Mouse (Mus musculus) heart, embryonic 11.5 days (tissue): ENCODE measurements around the gene Sh3bp5. TPM values are rescaled to one million over a fixed set of nuclear protein-coding genes. Genes with fewer than 3 reads are reported as not detected.

Experiments used
- ATAC-seq: fragments of 200-750 bp; cut with Nextera tagmentation; replicated peaks from 2 replicates; pipeline ENCODE4 v1.8.0; 2017; ENCODE audit warnings: moderate library complexity; ENCODE audit not compliant: insufficient number of reproducible peaks, low FRiP score, low TSS enrichment
- H3K27ac ChIP-seq: fragments of 300-500 bp; sonication (generic); 2 replicates; pipeline ENCODE4 v1.5.1; 2014; ENCODE audit warnings: mild to moderate bottlenecking, low read depth, low read length
- H3K27me3 ChIP-seq: fragments of 300-500 bp; sonication (generic); 2 replicates; pipeline ENCODE4 v1.6.1; 2014; ENCODE audit warnings: mild to moderate bottlenecking, low read length, mixed read lengths; ENCODE audit not compliant: control insufficient read depth, insufficient read depth
- H3K36me3 ChIP-seq: fragments of 300-500 bp; sonication (generic); 2 replicates; pipeline ENCODE4 v1.6.1; 2014; ENCODE audit warnings: mild to moderate bottlenecking, low read length, moderate library complexity, mixed read lengths; ENCODE audit not compliant: control insufficient read depth, insufficient read depth
- H3K4me1 ChIP-seq: fragments of 300-500 bp; sonication (generic); 2 replicates; pipeline ENCODE4 v1.6.1; 2014; ENCODE audit warnings: low read length; ENCODE audit not compliant: control insufficient read depth, insufficient read depth
- H3K4me2 ChIP-seq: fragments of 300-500 bp; sonication (generic); 2 replicates; pipeline ENCODE4 v1.6.1; 2014; ENCODE audit warnings: mild to moderate bottlenecking, moderate library complexity
- H3K4me3 ChIP-seq: fragments of 300-500 bp; sonication (generic); 2 replicates; pipeline ENCODE4 v1.5.1; 2014; ENCODE audit warnings: low read depth, low read length
- H3K9ac ChIP-seq: fragments of 300-500 bp; sonication (generic); 2 replicates; pipeline ENCODE4 v1.6.1; 2014; ENCODE audit warnings: mild to moderate bottlenecking, low read depth, low read length, moderate library complexity
- H3K9me3 ChIP-seq: fragments of 300-500 bp; sonication (generic); replicated peaks from 2 replicates; pipeline ENCODE4 v1.6.1; 2016; ENCODE audit warnings: low read length; ENCODE audit not compliant: control insufficient read depth
- WGBS: fragments of 180-500 bp; shearing (Covaris S2); extraction: QIAGEN DNeasy Blood & Tissue Kit; methylation state at CpG from one replicate; pipeline ENCODE4 v1.1.7; 2014; ENCODE audit not compliant: insufficient replicate concordance; 5-methylcytosine and 5-hydroxymethylcytosine counted together
- polyA plus RNA-seq: library from polyadenylated mRNA; unstranded; fragments of >200 nt; fragmentation: Nextera tagmentation; extraction: Ambion mirVana; gene quantifications from 2 replicates; pipeline ENCODE4 v1.2.1, GENCODE M21; 2014

Sh3bp5 gene
- polyA plus RNA-seq, 1 experiment from 2014 or later: 10.9 TPM

DNA sequence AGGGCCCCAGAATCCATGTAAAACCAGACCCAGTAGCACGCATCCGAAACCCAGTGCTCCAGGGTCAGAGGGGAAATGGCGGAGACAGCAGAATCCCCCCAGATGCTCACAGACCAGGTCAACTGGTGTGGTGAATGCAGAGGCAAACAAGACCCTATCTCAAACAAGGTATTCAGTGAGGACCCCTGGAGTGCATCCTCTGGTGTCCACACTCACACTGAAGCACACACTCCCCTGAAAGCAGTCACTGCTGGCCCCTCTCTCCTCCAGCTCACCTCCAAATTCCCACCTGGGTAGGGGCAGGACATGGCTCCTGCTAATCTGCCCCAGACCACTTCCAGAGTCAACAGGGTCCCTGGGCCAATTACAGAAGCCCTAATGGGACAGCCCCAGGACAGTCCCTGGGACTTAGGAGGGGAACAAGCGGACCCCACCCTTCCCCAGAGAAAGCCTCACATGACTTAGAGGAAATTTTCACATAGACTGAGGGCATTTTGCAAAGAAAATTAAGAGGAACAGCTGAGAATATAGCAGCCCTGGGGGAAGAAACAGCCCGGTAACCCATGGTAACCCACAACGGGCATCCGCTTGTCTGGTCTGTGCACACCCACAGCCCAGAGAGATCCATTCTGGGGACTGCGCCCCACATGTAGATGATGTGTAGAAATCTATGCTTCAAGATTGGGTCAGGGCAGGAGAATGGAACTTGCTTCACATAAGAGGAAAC, 46.3 kb downstream of the Sh3bp5 start:
- no peak overlapping the region for H3K27ac ChIP-seq
- WGBS: 90% methylated on average over 8 of the region's 8 CpGs
- no peaks in the 10 kb centered on the region for H3K36me3 ChIP-seq
- peaks cover 8% of the 10 kb centered on the region; the same call in 1 of the 2 replicates for H3K27me3 ChIP-seq
- peaks cover 35% of the 10 kb centered on the region for H3K4me1 ChIP-seq
- H3K9ac ChIP-seq: no peak overlapping the region
- H3K4me2 ChIP-seq: no peak overlapping the region
- no peak for ATAC-seq
- H3K4me3 ChIP-seq: no peak overlapping the region
- H3K9me3 ChIP-seq: no peaks in the 10 kb centered on the region

DNA sequence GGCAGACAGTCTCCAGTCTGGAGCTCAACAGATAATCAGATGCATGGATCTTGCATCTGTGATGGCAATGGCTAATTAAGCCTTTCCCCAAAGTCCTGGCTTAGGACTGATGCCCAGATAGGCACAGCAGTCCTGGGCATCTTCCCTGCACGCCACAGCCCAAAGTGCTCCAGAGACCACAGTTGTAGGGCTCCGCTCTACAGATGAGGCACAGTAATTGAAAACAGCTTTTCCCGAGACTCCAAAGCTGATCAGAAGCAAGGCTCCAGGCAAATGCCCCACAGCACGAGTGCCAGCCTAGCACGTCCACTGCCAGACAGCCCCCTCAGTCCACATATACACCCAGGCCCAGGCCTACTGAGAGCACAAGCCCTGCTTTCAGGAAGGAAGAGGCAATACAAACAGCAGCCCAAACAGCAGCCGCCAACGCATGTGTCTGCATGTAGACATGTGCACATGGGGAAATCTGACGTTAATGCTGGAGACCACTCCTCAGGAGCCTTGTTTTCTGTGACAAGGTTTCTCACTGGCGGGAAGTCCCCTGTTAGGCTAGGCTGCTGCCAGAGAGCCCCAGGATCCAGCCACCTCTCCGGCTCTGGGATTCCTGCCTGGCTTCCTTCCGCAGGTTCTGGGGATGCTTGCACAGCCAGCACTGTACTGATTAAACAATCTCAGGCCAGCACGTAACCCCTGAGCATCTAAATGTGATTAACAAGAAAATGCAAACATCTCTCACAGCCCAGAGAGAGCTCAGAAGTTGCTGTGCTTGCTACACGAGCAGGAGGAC, 47.6 kb downstream of the Sh3bp5 start:
- no peak overlapping the region for H3K9ac ChIP-seq
- H3K4me1 ChIP-seq: peaks cover 27% of the 10 kb centered on the region
- no peaks in the 10 kb centered on the region for H3K36me3 ChIP-seq
- no peaks in the 10 kb centered on the region for H3K9me3 ChIP-seq
- H3K4me2 ChIP-seq: no peak overlapping the region
- H3K27me3 ChIP-seq: peaks cover 8% of the 10 kb centered on the region; the same call in 1 of the 2 replicates
- ATAC-seq: no peak
- H3K4me3 ChIP-seq: no peak overlapping the region
- H3K27ac ChIP-seq: no peak overlapping the region
- 74% methylated on average over 13 of the region's 13 CpGs for WGBS

DNA sequence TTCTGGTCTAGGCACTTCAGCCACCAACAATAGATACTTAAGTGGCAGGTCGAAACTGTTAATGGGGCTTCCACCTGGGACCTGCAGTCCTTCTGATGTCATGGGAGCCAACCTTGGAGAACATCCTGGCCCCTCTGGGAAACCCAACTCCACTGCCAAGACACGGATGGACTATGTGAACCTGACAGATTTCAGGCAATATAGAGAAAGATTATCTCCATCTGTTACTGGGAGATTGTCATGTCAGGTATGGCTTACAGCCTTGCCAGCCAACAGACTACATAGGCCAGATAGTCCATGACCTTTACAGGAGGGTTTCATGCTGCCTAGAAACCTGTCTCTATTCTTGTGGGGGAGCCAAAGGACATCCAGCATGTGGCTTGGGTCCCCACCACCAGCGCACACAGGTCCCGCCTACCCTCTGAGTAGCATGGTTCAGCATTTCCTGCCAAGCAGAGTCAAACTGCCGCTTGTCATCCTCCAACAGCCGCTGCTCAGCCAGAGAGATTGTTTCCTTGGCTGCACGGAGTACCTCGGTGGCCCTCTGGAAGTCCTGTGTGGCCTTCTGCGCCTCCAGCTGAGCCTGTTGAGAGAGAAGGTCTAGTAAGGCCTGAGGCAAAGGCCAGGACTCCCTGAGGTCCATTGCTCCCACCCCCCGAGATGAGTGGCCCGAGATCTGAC, 48.4 kb downstream of the Sh3bp5 start:
- Histone ChIP-seq H3K4me1 (peaks cover 22% of the 10 kb centered on the region), H3K9ac (no peak overlapping the region), H3K4me2 (no peak overlapping the region), H3K36me3 (no peaks in the 10 kb centered on the region), H3K27me3 (peaks cover 8% of the 10 kb centered on the region; the same call in 1 of the 2 replicates), H3K27ac (no peak overlapping the region), H3K9me3 (no peaks in the 10 kb centered on the region), H3K4me3 (no peak overlapping the region)
- no peak for ATAC-seq
- 61% methylated on average over 11 of the region's 11 CpGs for WGBS

DNA sequence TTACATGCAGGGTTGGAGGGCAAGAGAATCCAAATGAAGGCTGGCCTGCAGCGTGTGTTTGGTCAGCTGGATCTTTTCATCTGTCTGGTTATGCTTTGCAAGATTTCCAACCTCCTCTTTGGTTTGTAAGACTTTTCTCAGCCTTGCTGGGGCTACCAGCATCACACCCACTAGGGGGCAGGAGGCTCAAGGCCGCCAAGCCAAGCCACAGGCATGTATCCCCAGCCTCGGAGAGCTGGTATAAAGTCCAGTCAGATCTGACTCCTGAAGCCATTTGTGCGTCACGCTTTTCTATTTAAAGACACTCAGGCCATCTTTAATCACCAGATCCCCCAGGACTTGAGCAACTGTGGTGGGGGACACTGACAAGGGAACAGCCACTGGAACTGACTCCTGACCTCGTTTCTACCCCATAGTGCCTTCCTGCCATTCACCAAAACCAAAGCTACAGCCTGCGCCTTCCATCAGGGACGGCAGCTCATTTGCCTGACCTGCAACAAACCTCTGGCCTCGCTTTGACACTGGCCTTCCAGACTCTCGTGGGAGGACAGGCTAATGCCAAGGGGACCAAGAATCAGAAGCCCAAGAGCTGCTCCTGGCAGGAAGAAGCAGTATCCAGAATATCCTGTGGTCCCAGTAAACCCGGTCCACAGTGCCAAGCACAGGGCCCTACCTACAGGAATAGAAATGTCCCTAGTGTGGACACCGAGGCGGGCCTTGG, 49.7 kb downstream of the Sh3bp5 start:
- Histone ChIP-seq H3K27ac (peak overlapping the region; percentile 65), H3K4me2 (peak overlapping the region; percentile 18; the same call in 1 of the 2 replicates), H3K9ac (no peak overlapping the region), H3K4me3 (no peak overlapping the region), H3K27me3 (peaks cover 8% of the 10 kb centered on the region; the same call in 1 of the 2 replicates), H3K36me3 (no peaks in the 10 kb centered on the region), H3K9me3 (no peaks in the 10 kb centered on the region), H3K4me1 (peaks cover 22% of the 10 kb centered on the region)
- peak; percentile 49; the same call in 1 of the 2 replicates for ATAC-seq
- WGBS: 39% methylated on average over 13 of the region's 13 CpGs

DNA sequence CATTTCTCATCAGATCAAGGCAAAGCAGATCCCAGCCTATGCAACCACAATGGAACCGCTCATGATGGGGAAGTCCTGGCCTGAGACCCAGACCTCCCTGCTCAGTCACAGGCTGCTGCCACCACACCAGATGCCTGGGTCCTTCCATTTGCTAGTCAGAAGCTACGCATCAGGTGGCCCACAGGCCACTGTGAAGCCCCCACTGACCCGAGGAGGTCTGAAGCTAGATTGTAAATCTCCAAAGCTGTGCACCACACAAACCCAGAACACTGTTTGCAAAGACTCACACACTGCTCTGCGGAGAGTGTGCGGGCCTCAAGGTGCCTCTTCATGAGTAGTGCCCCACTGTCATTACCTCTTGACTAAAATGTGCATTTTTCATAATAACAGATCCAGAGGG, 50.5 kb downstream of the Sh3bp5 start:
- H3K9me3 ChIP-seq: no peaks in the 10 kb centered on the region
- peaks cover 22% of the 10 kb centered on the region for H3K4me1 ChIP-seq
- H3K9ac ChIP-seq: no peak overlapping the region
- H3K27me3 ChIP-seq: peaks cover 8% of the 10 kb centered on the region; the same call in 1 of the 2 replicates
- ATAC-seq: no peak
- H3K36me3 ChIP-seq: no peaks in the 10 kb centered on the region
- 81% methylated on average over 5 of the region's 5 CpGs for WGBS
- no peak overlapping the region for H3K27ac ChIP-seq
- H3K4me2 ChIP-seq: no peak overlapping the region
- H3K4me3 ChIP-seq: no peak overlapping the region

DNA sequence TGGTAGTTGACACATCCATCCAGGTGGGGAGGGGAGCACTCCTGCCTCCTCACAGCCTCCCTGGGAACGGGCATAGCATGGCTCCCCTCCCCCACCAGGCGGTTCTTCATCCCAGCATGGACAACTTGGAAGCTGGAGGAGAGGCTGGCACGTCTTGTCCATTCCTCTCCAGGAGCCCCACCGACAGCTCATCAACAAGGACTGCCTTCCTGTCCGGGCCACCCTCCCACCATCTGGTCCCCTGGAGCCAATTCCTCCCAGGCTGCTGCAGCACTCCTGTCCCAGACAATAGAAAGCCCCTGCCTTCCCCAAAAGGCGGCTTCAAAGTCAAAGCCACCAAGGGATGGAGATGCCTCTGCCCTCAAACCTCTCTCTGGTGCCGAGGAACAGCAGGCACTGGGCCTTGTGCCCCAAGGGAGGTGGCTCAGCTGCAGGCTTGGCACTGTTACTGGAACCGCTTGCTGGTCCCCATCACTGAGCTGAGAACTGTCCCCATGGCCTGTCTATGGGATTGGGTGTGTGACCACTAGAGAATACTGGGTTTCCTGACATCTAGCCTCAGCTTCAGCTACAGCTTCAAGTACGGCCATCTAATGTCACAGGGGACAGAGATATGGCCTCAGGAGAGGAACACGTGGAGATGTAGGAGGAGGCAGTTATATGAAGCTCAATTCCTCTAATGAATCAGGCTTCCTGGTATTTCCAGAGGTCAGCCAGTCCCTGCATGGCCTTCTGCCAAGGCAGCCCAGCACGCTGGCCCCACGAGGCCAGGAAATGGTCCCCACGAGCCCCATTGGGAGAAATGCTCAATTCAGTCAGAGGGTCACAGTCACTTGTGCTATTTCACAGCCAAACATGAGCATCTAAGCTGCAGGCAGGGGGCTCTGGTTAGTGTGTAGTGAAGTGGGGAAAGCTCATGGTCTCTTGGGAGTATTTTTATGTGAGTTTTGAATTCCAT, 51.2 kb downstream of the Sh3bp5 start:
- peaks cover 22% of the 10 kb centered on the region for H3K4me1 ChIP-seq
- no peak overlapping the region for H3K4me2 ChIP-seq
- no peak overlapping the region for H3K4me3 ChIP-seq
- H3K27ac ChIP-seq: no peak overlapping the region
- no peak for ATAC-seq
- H3K9me3 ChIP-seq: no peaks in the 10 kb centered on the region
- no peaks in the 10 kb centered on the region for H3K36me3 ChIP-seq
- 60% methylated on average over 13 of the region's 13 CpGs for WGBS
- no peak overlapping the region for H3K9ac ChIP-seq
- peaks cover 5% of the 10 kb centered on the region; the same call in 1 of the 2 replicates for H3K27me3 ChIP-seq

DNA sequence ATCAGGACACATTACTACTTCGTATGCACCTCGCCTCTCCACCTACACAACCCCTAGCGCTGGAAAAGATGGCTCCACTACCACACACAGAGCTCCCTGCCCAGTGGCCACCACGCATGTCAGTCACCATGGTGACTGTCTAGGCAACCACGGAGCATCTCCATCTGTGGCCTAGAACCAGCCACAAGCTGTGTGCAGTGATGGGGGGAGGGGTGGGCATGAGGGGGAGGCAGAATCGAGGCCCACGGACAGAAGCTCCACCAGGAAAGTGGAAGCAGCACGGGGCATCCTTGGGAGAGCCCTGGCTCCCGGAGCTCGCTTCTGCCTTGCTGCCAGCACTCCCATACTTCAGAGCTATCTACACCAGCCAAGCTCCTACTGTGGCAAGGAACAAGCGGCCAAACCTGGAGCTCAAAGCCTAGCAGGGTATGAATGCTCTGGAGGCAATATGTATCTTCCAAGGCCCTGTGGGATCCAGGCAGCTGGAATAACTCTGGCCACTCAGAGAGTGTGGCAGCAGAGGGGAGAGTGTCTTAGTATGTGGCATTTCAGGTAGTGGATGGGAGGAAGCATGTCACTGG, 52.3 kb downstream of the Sh3bp5 start:
- H3K27me3 ChIP-seq: peaks cover 5% of the 10 kb centered on the region; the same call in 1 of the 2 replicates
- no peak for ATAC-seq
- H3K27ac ChIP-seq: no peak overlapping the region
- H3K36me3 ChIP-seq: no peaks in the 10 kb centered on the region
- H3K9ac ChIP-seq: no peak overlapping the region
- no peak overlapping the region for H3K4me3 ChIP-seq
- H3K4me1 ChIP-seq: peaks cover 22% of the 10 kb centered on the region
- no peaks in the 10 kb centered on the region for H3K9me3 ChIP-seq
- H3K4me2 ChIP-seq: no peak overlapping the region
- 86% methylated on average over 11 of the region's 11 CpGs for WGBS
